Mouse (Mus musculus): ENCODE results near the gene Cfdp1.
A peak's percentile ranks its signal among the peaks of the same experiment; 100 is the strongest.

Gene Cfdp1

DNA sequence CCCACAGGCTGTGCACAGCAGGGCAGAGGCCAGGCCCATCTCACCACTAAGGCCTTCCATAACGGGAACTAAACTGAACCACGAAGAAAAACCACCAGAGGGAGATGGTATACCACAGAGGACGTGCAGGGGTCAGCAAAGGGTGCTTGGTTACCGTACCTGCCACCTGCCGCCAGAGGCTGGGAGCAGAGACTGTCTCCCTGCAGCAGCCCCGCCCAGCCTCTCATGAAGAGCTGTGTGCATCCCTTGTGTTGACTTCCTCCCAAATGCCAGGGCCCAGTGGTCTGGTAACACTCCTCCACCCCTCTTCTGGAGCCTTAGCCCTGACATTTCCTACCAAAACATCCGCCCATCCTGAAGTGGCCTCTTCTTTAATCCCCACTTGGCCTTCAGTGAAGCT lies 114.5 kb downstream of the Cfdp1 start:
- ATAC-seq (ENCODE audit: low TSS enrichment) = no peak

DNA sequence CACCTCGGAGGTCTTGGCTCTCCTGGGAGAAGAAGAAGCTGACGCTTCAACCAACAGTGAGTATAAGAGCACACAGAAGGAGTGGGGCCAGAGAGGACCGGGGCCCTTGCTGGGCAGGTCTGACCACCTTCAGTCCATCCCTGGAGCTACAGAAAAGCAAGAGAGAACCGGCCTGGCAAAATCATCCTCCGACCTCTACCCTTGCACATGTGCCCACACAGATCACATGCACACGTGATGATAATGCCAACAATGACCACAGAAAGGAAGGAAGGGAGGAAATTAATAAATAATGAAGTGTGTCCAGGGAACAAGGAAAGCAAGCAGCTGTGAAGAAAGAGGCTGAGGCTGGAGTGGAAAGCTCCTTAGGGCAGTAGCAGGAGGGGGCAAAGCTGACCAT lies 115.2 kb downstream of the Cfdp1 start:
- no peak for ATAC-seq (ENCODE audit: low TSS enrichment)

DNA sequence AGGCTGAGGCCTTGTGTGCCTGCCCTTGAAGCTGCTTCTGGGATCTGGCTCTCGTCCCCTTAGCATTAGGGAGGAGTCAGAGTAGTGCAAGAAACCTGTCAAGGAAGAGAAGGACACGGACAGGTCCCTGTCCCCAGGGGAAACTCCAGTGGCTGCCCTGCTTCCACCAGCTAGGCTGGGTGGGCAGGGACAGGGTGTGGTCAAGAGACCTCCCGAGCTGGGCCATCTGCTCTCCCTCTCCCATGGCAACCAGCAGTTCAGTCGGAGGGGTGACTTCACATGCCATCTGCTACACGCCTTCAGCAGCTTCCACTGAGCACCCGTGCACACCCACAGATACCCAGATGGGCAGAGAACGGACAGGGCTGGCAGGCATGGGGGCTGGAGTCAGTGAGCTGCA lies 117.8 kb downstream of the Cfdp1 start:
- ATAC-seq (ENCODE audit: low TSS enrichment) = peak; percentile 34

DNA sequence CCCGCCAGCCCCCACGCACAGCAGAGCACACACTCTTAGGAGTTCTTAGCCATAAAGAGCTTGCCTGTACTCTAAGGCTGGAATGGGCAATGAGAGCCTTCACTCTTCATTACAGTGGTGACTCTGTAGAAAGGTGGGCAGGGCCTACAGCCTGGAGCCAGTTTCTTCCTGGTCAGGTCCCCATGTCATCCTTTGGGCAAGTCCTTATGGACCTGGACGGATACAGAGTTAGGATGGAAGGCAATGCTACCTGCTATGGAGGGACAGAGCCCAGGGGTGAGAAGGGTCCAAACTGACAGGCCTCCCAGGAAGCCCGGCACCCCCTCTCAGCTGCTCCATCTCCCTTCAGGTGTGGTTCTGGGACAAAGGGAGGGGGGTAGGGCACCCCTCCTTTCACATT lies 118.3 kb downstream of the Cfdp1 start:
- ATAC-seq (ENCODE audit: low TSS enrichment) = no peak

DNA sequence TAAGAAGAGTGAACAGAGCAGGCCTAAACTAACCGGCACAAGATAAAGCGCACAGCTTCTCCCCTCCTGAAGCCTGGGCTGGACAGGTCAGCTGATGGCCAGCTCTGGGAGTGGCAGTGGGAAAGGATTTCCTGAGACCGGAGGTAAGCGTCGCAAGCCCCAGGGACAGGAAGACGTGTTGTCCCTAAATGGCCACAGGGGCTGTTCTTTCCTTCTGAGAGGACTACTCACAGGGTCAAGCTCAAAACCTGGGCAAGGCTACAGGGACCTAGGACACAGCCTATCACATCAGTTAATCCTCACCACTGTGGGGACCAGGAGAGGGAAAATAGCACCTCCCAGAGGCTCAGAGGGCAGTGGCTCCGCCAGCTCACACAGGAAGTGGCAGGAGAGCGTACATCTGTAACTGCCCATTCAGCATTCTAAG lies 118.7 kb downstream of the Cfdp1 start:
- ATAC-seq (ENCODE audit: low TSS enrichment) = no peak; the same call in 1 of the 2 replicates

DNA sequence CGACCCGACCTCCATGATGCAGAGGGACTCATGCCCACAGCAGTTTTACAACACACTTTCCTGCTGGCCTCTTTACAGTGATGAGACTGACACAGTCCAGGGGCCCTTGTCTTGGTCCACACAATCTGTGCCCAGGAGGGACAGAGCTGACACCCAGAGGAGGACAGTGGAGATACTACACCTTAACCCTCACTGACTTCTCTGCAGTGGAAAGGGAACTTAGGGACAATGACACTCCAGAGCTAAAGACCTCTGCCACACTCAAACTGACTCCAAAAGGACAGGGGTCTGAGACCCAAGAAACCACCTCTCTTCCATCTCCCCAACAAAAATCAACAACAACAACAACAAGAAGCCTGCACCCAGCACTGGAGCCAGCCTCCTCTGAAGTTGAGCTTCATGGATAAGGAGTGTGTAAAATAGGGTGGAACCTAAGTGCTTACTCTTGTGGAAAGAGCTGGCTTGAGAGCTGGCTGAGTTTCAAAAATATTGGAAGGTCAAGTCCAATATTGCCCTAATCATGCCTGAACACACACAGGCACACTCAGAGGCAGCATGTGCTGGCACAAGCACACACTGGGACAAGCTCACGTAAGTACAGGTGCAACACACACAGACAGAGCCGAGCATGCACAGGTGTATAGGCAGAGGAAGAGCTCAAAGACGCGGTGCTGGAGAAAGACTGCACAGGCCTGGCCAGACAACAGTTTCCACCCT lies 119.7 kb downstream of the Cfdp1 start:
- no peak for ATAC-seq (ENCODE audit: low TSS enrichment)

DNA sequence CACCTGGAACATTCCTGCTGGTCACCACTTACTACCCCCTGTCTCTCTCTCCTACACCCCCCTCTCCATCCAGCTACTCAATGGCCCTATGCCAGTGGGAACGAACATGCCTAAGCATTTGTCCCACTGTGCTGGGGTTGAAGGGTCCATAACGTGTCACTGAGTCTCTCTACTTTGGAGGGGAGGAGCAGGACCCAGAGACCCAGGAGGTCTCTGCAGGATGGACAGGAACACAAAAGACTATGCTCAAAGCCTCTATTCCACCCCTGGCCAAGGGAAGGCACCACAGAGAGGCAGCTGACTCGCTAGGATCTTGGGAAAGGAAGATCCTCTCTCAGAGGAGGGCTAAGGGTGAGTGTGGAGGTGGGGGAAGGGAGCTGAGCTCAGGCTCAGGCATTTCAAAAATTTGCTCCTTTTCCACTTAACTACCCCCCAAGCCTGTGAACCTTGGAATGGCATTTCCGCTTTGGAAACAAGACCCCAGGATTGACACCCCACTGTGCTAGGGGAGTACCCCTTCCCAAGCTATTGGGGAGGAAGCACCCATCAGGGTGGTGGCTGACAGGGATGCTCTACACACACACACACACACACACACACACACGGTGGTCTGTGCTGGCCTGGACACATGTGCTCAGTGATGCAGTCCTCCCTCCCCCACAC lies 120.4 kb downstream of the Cfdp1 start:
- ATAC-seq (ENCODE audit: low TSS enrichment) = no peak

DNA sequence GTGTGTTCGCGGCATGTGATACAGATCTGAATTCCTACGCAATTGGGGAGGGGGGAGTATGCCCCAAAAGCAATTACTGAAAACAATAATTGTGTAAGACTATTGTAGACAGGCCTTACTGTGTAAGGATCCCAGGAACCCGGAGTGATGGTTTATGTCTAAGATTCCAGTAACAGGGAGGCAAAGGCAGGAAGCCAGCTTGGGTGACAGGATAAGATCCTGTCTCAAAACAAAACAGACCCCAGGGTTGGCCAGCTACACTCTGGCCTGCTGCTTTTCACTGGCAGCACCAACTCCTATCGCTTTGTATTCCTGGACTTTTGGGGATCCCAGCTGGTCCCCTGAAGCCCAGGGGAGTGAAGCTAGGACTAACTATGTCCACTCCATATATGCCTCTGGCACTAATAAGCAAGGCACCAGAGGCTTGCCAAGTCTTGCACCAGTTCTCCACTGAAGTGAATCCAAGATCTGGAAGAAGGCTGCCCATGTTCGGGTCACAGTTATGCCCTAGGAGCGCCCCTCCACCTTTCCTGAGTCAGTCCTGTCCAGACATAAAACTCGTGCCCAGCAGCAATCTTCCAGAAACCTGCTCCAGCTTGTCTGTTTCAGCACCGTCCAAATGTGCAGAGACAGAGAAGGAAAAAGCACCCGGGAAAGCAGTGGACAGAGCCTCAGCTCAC lies 121.5 kb downstream of the Cfdp1 start:
- no peak for ATAC-seq (ENCODE audit: low TSS enrichment)

DNA sequence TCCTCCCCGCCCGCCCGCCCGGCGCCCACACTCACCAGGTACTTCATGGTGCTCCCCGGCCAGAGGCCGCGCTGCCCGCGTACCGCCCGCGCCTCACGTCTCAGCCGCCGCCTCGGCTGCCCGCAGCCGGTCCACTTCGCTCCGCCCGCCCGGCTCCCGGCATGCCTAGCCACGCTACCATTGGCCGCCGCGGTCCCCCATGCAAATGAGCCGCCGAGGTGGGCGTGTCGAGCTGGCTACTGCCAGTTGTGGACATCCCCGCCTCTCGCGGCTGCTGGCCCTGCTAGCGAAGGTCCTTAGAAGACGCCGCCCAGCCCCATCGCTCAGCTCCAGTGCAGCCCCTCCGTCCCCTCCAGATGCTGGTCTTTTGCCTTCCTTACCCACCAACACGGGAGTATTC lies 122.1 kb downstream of the Cfdp1 start:
- ATAC-seq (ENCODE audit: low TSS enrichment) = peak; percentile 80

DNA sequence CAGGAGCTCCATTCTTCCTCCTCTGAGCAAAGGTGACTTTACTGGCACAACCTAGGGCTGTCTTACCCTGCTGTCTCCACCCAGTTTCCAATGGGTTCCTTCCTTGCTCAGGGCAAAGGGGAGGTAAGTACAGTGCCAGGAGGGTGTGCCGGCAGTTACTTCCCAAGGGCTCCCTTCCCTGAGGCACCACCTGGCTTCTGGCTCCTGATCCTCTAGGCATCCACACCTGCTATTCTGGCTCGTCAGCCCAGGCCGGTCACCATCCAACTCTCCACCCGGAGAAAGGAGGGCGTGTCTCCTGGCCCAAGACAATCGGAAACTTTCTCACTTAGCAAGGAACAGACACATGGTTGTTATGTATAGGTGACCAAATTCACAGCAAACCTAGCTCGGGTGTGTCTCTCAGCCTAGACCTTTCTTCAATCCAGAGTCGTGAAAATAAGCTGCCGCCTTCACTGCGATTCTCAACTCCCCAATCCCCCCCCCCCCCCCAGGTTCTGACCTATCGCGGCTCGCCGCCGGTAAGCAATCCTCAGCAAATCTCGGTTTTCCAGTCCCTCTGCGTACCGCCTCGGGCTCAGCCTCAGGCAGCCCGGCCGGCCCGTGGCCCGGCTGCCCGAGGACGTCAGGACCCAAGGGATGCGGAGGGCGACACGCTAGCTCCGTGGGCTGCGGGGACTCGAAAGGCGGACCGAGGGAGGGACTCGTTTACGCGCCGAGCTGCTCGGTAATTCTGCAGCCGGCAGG lies 122.7 kb downstream of the Cfdp1 start:
- peak; percentile 6; the same call in 1 of the 2 replicates for ATAC-seq (ENCODE audit: low TSS enrichment)

DNA sequence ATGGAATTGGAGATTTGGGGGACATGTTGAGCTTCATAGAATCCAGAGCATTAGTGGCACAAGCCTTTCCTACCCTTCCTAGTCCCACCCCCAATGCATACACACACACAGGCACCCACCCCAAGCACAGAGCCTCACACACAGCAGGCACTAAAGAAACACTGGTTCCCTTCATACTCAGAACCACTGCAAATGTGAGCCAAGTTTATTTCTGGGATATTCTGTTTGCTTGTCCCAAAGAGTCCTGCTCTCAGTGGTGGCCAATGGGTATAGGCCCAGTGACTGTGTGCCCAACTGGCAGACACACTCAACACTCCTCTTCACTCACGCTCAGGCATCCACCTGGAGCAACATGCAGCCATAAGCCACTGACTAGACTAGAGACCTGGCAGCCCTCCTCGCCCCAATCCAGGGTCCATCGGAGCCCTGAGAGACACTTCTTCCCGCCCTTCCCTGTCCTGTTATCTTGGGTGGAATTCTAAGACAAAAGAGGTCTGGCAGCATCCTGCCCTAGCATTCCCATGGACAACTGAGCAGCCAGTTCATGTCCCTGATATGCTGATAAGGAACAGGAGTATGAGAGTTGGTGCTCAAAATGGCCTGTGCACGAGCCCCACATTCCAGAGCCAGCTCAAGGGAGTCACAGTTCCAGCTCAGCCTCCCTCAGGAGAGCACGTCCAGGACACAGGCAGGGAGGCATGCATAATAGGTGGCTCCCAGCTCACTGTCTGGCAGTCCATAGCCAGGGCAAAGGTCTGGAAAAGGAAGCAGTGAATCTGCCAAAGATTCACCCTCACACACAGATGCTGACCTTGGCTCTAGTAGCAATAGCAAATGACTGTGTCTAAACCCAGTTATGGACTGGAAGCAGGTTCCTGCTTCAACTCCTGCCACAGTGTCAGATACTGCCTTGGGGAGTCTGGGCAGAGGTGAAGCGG lies 124.6 kb downstream of the Cfdp1 start:
- ATAC-seq (ENCODE audit: low TSS enrichment) = no peak

DNA sequence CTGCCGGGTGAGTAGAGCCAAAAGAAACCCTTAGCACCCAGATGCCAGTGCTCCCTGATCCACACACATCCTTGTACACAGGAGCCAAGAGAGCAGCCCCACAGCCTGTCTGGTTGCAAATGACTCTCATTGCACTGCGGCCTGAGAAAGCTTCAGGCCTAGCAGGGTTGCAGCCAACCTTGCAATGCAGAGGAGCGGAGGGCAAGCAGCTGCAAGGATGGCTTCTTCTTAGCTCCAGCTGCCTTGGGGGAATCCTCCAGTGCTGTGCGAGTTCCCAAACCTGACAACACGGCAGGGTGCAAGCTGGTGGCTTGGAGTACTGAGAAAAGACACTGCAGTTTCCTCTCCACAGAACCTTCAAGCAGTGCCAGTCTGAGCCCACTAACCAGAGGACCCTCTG lies 125.6 kb downstream of the Cfdp1 start:
- no peak for ATAC-seq (ENCODE audit: low TSS enrichment)

DNA sequence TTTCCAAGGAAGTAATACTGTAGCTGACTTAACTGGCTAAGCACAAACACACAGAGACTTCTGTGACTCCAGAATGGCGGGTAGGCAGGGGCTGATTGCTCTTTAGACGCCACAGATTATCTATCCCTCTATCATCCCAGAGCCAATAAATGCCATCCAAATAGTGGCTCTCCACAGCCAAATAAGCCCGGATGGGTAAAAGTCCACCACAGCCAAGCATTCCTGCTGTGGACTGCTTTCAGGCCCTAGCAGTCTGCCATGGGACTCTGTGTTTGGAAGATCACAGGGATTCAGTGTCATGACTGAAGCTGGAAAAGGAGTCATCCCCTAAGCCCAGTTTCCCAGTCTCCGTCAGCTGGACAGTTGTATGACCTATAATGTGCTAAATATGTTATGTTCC lies 126.5 kb downstream of the Cfdp1 start:
- ATAC-seq (ENCODE audit: low TSS enrichment) = no peak

DNA sequence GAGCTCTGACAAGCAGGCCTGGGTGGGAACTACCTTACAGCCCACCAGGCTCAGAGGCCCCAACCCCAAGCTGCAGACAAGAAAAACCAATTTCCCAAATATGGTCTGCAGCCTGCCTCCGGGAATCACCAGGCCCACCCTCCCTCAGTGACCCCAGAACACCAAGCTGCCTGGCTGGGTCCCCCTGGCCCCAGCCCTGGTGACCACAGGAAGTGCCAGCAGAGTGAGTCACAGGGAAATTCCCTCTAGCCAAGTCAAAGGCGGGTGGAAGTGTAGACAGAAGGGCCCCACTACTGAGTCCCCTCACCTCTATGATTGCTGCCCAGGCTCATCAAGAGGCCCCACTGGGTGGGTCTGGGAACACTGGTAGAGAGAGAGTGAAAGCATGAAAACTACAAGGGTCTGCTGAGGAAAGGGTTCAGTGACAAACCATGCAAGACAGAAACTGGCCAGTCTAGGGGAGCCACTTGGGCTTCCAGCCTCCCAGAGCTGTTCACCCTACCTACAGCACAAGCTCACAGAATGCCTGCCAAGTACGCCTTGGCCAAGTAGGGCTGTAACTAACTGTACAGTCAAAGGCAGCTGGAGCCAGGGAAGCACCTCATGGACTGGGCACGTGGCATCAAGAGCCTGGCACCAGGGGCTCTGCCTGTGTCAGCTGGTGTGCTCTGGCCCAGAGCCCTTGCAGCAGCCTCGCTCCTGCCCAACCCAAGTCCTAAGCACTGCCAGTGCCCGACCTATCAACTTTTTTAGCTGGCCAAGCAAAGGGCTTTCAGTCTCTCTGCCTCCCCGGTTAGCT lies 127.8 kb downstream of the Cfdp1 start:
- peak; percentile 85 for ATAC-seq (ENCODE audit: low TSS enrichment)

DNA sequence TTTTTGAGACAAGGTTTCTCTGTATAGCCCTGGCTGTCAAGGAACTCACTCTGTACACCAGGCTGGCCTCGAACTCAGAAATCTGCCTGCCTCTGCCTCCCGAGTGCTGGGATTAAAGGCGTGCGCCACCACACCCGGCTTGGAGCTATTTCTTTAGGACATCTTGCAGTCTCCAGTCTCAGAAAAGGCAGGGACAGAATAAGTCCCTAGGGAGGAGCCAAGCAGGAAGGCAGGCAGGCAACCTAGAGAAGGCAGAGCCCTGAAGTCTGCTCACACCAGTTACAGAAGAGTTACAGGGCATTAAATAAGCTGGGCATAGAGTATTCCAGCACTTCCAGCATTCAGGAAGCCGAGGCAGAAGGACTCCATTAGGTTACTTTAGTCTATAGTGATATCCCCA lies 128.8 kb downstream of the Cfdp1 start:
- no peak for ATAC-seq (ENCODE audit: low TSS enrichment)

DNA sequence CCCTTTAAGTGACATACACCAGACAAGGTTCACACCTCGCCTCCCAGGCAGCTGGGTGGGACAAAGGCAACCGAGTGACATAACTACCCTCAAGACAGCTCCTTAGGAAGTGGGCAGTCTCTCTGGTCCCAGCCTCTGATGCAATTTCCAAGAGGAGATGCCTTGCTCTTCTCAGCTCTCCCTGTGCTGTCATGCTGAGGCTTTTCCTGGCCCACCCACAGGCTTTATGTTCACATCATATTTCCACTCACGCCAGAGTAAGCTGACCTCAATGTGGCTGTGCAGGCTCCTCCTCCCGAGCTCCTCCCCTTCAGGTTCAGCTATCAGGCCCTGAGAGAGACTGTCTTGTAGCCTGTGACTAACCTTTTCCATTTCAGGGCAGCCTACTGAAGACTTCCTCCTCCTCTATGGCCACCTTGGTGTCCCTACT lies 134.0 kb downstream of the Cfdp1 start:
- ATAC-seq (ENCODE audit: low TSS enrichment) = peak; percentile 44

DNA sequence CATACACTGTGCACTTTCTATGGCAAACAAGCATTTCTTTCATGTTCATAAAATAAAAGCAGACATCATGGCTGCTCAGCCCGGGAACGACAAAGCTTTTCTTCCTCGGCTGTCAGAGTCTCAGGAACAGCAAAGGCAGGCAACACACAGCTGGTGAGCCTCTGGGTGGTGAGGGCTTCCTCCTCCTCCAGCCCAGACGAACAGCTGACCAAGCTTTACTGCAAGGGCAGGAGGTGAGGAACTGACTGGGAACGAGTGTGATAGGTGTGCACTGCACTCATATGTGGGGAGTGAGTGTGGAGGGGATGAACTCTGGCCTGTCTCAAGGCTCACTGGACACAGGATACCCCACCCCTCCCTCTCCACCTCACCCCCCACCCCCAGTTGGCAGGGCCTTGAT lies 135.2 kb downstream of the Cfdp1 start:
- ATAC-seq (ENCODE audit: low TSS enrichment) = no peak
